Mouse (Mus musculus) 416B (cell line): Measurements from ENCODE around the gene Olfr49.

Source experiments
- DNase-seq: peaks from one replicate; pipeline ENCODE4 v3.0.0; 2011; ENCODE audit warnings: low read depth

The Olfr49 gene

GRCm38 (mm10) chr14:54231176-54231956 lies 53.4 kb downstream of the Olfr49 start:
- DNase-seq: no peak

- DNase-seq: no peak
These were observed 54.0 kb downstream of the Olfr49 start for GRCm38 (mm10) chr14:54230638-54231150.

- DNase-seq: peak; percentile 63
These were observed 54.9 kb downstream of the Olfr49 start for GRCm38 (mm10) chr14:54229849-54230248.

GRCm38 (mm10) chr14:54228933-54229713 lies 55.6 kb downstream of the Olfr49 start:
- no peak for DNase-seq

- DNase-seq: no peak
These were observed 56.2 kb downstream of the Olfr49 start for GRCm38 (mm10) chr14:54228501-54228900.
